Mouse (Mus musculus): ENCODE results near the gene Nrp2. TPM values are rescaled to one million over a fixed set of nuclear protein-coding genes. Genes with fewer than 3 reads are reported as not detected.

Gene Nrp2
- polyA plus RNA-seq, 1 experiment: 97.2 TPM

GRCm38 (mm10) chr1:62720727-62721705 is 17.9 kb downstream of the Nrp2 start:
- peak overlapping the region; percentile 21 for H3K4me3 ChIP-seq (ENCODE audit: insufficient read depth, low read length)
- peak overlapping the region; percentile 99 for H3K27ac ChIP-seq (ENCODE audit: insufficient read depth, low read depth, low read length)
- TF ChIP-seq POLR2A (IDR thresholded peaks at IDR 0.05; ENCODE audit: borderline replicate concordance, low read depth, low read length) (no peak), CTCF (IDR thresholded peaks at IDR 0.05; ENCODE audit: low read depth, low read length) (no peak)
- H3K4me1 ChIP-seq (ENCODE audit: control insufficient read depth, insufficient read depth, low read length): peaks cover 86% of the 10 kb centered on the region

- Histone ChIP-seq H3K4me3 (ENCODE audit: insufficient read depth, low read length) (no peak overlapping the region), H3K4me1 (ENCODE audit: control insufficient read depth, insufficient read depth, low read length) (peaks cover 84% of the 10 kb centered on the region), H3K27ac (ENCODE audit: insufficient read depth, low read depth, low read length) (peak overlapping the region; percentile 99)
- TF ChIP-seq POLR2A (IDR thresholded peaks at IDR 0.05; ENCODE audit: borderline replicate concordance, low read depth, low read length) (no peak), CTCF (IDR thresholded peaks at IDR 0.05; ENCODE audit: low read depth, low read length) (no peak)
Observed at GRCm38 (mm10) chr1:62721706-62722187, 18.7 kb downstream of the Nrp2 start.

GRCm38 (mm10) chr1:62722526-62722925 is 19.4 kb downstream of the Nrp2 start:
- H3K27ac ChIP-seq (ENCODE audit: insufficient read depth, low read depth, low read length): peak overlapping the region; percentile 99
- H3K4me3 ChIP-seq (ENCODE audit: insufficient read depth, low read length): no peak overlapping the region
- H3K4me1 ChIP-seq (ENCODE audit: control insufficient read depth, insufficient read depth, low read length): peaks cover 81% of the 10 kb centered on the region
- TF ChIP-seq CTCF (IDR thresholded peaks at IDR 0.05; ENCODE audit: low read depth, low read length) (peak; percentile 98), POLR2A (IDR thresholded peaks at IDR 0.05; ENCODE audit: borderline replicate concordance, low read depth, low read length) (no peak)

- peaks cover 78% of the 10 kb centered on the region for H3K4me1 ChIP-seq (ENCODE audit: control insufficient read depth, insufficient read depth, low read length)
- peak overlapping the region; percentile 4; the same call in 1 of the 2 replicates for H3K4me3 ChIP-seq (ENCODE audit: insufficient read depth, low read length)
- TF ChIP-seq CTCF (IDR thresholded peaks at IDR 0.05; ENCODE audit: low read depth, low read length) (no peak), POLR2A (IDR thresholded peaks at IDR 0.05; ENCODE audit: borderline replicate concordance, low read depth, low read length) (no peak)
- H3K27ac ChIP-seq (ENCODE audit: insufficient read depth, low read depth, low read length): peak overlapping the region; percentile 99
Observed at GRCm38 (mm10) chr1:62723891-62724290, 20.8 kb downstream of the Nrp2 start.

GRCm38 (mm10) chr1:62724461-62725021 is 21.5 kb downstream of the Nrp2 start:
- H3K4me1 ChIP-seq (ENCODE audit: control insufficient read depth, insufficient read depth, low read length): peaks cover 75% of the 10 kb centered on the region
- H3K27ac ChIP-seq (ENCODE audit: insufficient read depth, low read depth, low read length): peak overlapping the region; percentile 99
- no peak for TF ChIP-seq POLR2A (IDR thresholded peaks at IDR 0.05; ENCODE audit: borderline replicate concordance, low read depth, low read length)
- TF ChIP-seq CTCF (IDR thresholded peaks at IDR 0.05; ENCODE audit: low read depth, low read length): no peak
- peak overlapping the region; percentile 35 for H3K4me3 ChIP-seq (ENCODE audit: insufficient read depth, low read length)

- no peak for TF ChIP-seq CTCF (IDR thresholded peaks at IDR 0.05; ENCODE audit: low read depth, low read length)
- Histone ChIP-seq H3K4me3 (ENCODE audit: insufficient read depth, low read length) (peak overlapping the region; percentile 35), H3K4me1 (ENCODE audit: control insufficient read depth, insufficient read depth, low read length) (peaks cover 73% of the 10 kb centered on the region), H3K27ac (ENCODE audit: insufficient read depth, low read depth, low read length) (peak overlapping the region; percentile 99)
Observed at GRCm38 (mm10) chr1:62725032-62725678, 22.1 kb downstream of the Nrp2 start.

- H3K4me3 ChIP-seq (ENCODE audit: insufficient read depth, low read length): no peak overlapping the region
- TF ChIP-seq CTCF (IDR thresholded peaks at IDR 0.05; ENCODE audit: low read depth, low read length) (no peak), POLR2A (IDR thresholded peaks at IDR 0.05; ENCODE audit: borderline replicate concordance, low read depth, low read length) (no peak)
- peaks cover 71% of the 10 kb centered on the region for H3K4me1 ChIP-seq (ENCODE audit: control insufficient read depth, insufficient read depth, low read length)
- no peak overlapping the region for H3K27ac ChIP-seq (ENCODE audit: insufficient read depth, low read depth, low read length)
Observed at GRCm38 (mm10) chr1:62727191-62727590, 24.1 kb downstream of the Nrp2 start.

GRCm38 (mm10) chr1:62728421-62728820 is 25.3 kb downstream of the Nrp2 start:
- no peak for TF ChIP-seq POLR2A (IDR thresholded peaks at IDR 0.05; ENCODE audit: borderline replicate concordance, low read depth, low read length)
- no peak for TF ChIP-seq CTCF (IDR thresholded peaks at IDR 0.05; ENCODE audit: low read depth, low read length)
- Histone ChIP-seq H3K4me3 (ENCODE audit: insufficient read depth, low read length) (no peak overlapping the region), H3K4me1 (ENCODE audit: control insufficient read depth, insufficient read depth, low read length) (peaks cover 68% of the 10 kb centered on the region), H3K27ac (ENCODE audit: insufficient read depth, low read depth, low read length) (no peak overlapping the region)

- Histone ChIP-seq H3K4me3 (ENCODE audit: insufficient read depth, low read length) (no peak overlapping the region), H3K27ac (ENCODE audit: insufficient read depth, low read depth, low read length) (no peak overlapping the region), H3K4me1 (ENCODE audit: control insufficient read depth, insufficient read depth, low read length) (peaks cover 68% of the 10 kb centered on the region)
- no peak for TF ChIP-seq CTCF (IDR thresholded peaks at IDR 0.05; ENCODE audit: low read depth, low read length)
- no peak for TF ChIP-seq POLR2A (IDR thresholded peaks at IDR 0.05; ENCODE audit: borderline replicate concordance, low read depth, low read length)
Observed at GRCm38 (mm10) chr1:62728926-62729325, 25.8 kb downstream of the Nrp2 start.

Measured in bone marrow macrophage, adult 2 months (primary cell).